Mouse (Mus musculus) embryo, embryonic 9.5 days (tissue): ENCODE measurements at regions not wholly inside any gene's neighbourhood (a gene's known extent, or its start where the extent isn't known, plus 50 kb on each side); places are given as distances from the start of the nearest gene placed in this dataset.

Source experiments
- DNase-seq: peaks from one replicate; pipeline ENCODE4 v3.0.0-alpha.2; 2017; ENCODE audit errors: extremely low spot score

- DNase-seq, result no peak
Observed at GRCm38 (mm10) chr11:63753260-63753659, 168.8 kb downstream of the Hs3st3b1 start.

GRCm38 (mm10) chr11:63754826-63755225, 167.3 kb downstream of the Hs3st3b1 start:
- no peak for DNase-seq

GRCm38 (mm10) chr11:63758313-63758712, 163.8 kb downstream of the Hs3st3b1 start:
- no peak for DNase-seq

GRCm38 (mm10) chr11:63761561-63761960, 160.5 kb downstream of the Hs3st3b1 start:
- DNase-seq, result no peak

- DNase-seq, result no peak
Observed at GRCm38 (mm10) chr11:63767631-63768250, 154.3 kb downstream of the Hs3st3b1 start.

GRCm38 (mm10) chr11:63769738-63770137, 152.4 kb downstream of the Hs3st3b1 start:
- no peak for DNase-seq

- peak; percentile 36 for DNase-seq
Observed at GRCm38 (mm10) chr11:63775382-63775781, 146.7 kb downstream of the Hs3st3b1 start.

GRCm38 (mm10) chr11:63779371-63779770, 142.7 kb downstream of the Hs3st3b1 start:
- no peak for DNase-seq

GRCm38 (mm10) chr11:63781967-63782915, 139.8 kb downstream of the Hs3st3b1 start:
- DNase-seq, result no peak

GRCm38 (mm10) chr11:63785281-63785886, 136.7 kb downstream of the Hs3st3b1 start:
- no peak for DNase-seq

- no peak for DNase-seq
Observed at GRCm38 (mm10) chr11:63785965-63786364, 136.1 kb downstream of the Hs3st3b1 start.

GRCm38 (mm10) chr11:63789473-63790120, 132.5 kb downstream of the Hs3st3b1 start:
- no peak for DNase-seq

GRCm38 (mm10) chr11:63791004-63791862, 130.9 kb downstream of the Hs3st3b1 start:
- DNase-seq, result no peak

GRCm38 (mm10) chr11:63793732-63794503, 128.2 kb downstream of the Hs3st3b1 start:
- DNase-seq, result no peak

GRCm38 (mm10) chr11:63812146-63812545, 109.9 kb downstream of the Hs3st3b1 start:
- DNase-seq, result no peak

GRCm38 (mm10) chr11:63822847-63823246, 99.2 kb downstream of the Hs3st3b1 start:
- no peak for DNase-seq

- DNase-seq, result no peak
Observed at GRCm38 (mm10) chr11:63827271-63827762, 94.8 kb downstream of the Hs3st3b1 start.

GRCm38 (mm10) chr11:63833480-63833879, 88.6 kb downstream of the Hs3st3b1 start:
- no peak for DNase-seq

GRCm38 (mm10) chr11:63834140-63834539, 88.0 kb downstream of the Hs3st3b1 start:
- DNase-seq, result no peak

GRCm38 (mm10) chr11:63834631-63835030, 87.5 kb downstream of the Hs3st3b1 start:
- DNase-seq, result no peak
